Mouse (Mus musculus) inflammation-experienced regulatory T-cells, adult 6 months (primary cell): ENCODE measurements around the gene Gm17387. TPM values are rescaled to one million over a fixed set of nuclear protein-coding genes. Genes with fewer than 3 reads are reported as not detected.
"Not testable (repeated sequence)": the region's sequence is repeated elsewhere in the genome, so short reads cannot be mapped to it uniquely, and the experiment has no call there.

Source experiments
- ATAC-seq: one replicate; pipeline ENCODE4 v1.8.0; 2017
- polyA plus RNA-seq, 3 experiments: library from polyadenylated mRNA; unstranded; fragments of 100-300 nt; shearing (Covaris generic); gene quantifications; one replicate each; pipeline ENCODE4 v1.2.1; 2017

Gene Gm17387
- polyA plus RNA-seq, 3 experiments from 2014 or later: not detected

GRCm38 (mm10) chr7:141016707-141017697 is 11.9 kb upstream of the Gm17387 start:
- ATAC-seq: no peak

- not testable (repeated sequence) for ATAC-seq
These were observed 11.1 kb upstream of the Gm17387 start, which contains the start of gene Ifitm6 for GRCm38 (mm10) chr7:141017824-141018223. TSS of gene Ifitm6 (minus strand) at chr7:141017924.

GRCm38 (mm10) chr7:141019028-141019427 is 9.9 kb upstream of the Gm17387 start:
- ATAC-seq: peak; percentile 56

GRCm38 (mm10) chr7:141021489-141022449 is 7.2 kb upstream of the Gm17387 start:
- ATAC-seq: no peak

- peak; percentile 25 for ATAC-seq
These were observed 3.8 kb upstream of the Gm17387 start for GRCm38 (mm10) chr7:141024865-141025838.

GRCm38 (mm10) chr7:141026097-141026739 is 2.7 kb upstream of the Gm17387 start:
- no peak for ATAC-seq

GRCm38 (mm10) chr7:141026740-141027098 is 2.2 kb upstream of the Gm17387 start:
- ATAC-seq: no peak

- no peak for ATAC-seq
These were observed 1.5 kb downstream of the Gm17387 start for GRCm38 (mm10) chr7:141030390-141030789.

- ATAC-seq: no peak
These were observed 3.7 kb downstream of the Gm17387 start for GRCm38 (mm10) chr7:141032458-141033167.

GRCm38 (mm10) chr7:141036624-141037023 is 7.7 kb downstream of the Gm17387 start:
- not testable (repeated sequence) for ATAC-seq

GRCm38 (mm10) chr7:141038090-141039032 is 9.4 kb downstream of the Gm17387 start:
- peak; percentile 83 for ATAC-seq

- no peak for ATAC-seq
These were observed 10.6 kb downstream of the Gm17387 start for GRCm38 (mm10) chr7:141039386-141040107.

- ATAC-seq: no peak
These were observed 12.1 kb downstream of the Gm17387 start for GRCm38 (mm10) chr7:141040867-141041606.

GRCm38 (mm10) chr7:141041661-141042060 is 12.7 kb downstream of the Gm17387 start:
- no peak for ATAC-seq

GRCm38 (mm10) chr7:141042539-141042938 is 13.6 kb downstream of the Gm17387 start:
- ATAC-seq: no peak

- ATAC-seq: no peak
These were observed 18.1 kb downstream of the Gm17387 start for GRCm38 (mm10) chr7:141046931-141047580.

GRCm38 (mm10) chr7:141047581-141048225 is 18.8 kb downstream of the Gm17387 start:
- peak; percentile 37 for ATAC-seq
